Mouse (Mus musculus): Measurements from ENCODE around the gene Art2b.

DNA sequence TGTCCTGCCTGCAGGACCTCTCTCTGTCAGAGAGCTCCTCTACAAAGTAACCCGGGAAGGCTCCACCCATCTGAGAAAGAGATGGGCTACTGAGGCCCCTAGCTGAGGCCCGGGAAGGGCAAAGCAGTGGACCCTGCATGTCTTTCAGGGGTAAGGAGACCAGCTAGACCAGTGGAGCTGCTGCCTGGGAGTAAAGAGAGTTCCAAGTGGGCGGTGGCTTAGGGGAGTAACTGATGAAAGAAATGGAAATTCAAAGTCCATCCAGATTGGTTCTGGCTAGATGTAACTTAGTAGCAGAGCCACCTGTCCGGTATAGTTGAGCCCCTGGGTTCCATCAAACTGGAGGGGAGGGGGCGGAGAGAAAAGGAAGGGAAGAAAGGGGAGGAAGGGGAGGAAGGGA lies 51.0 kb downstream of the Art2b start:
- TF ChIP-seq CTCF (IDR thresholded peaks at IDR 0.05; ENCODE audit: low read depth) (no peak), EP300 (IDR thresholded peaks at IDR 0.05; ENCODE audit: low read depth) (no peak)

All from heart, postnatal 0 days (tissue).